Mouse (Mus musculus) brain, embryonic 14.5 days (tissue): ENCODE results near the gene Prickle4.

ENCODE experiments used
- CTCF ChIP-seq: fragments of 200-500 bp; IDR thresholded peaks from 2 replicates; pipeline ENCODE4 v1.5.1; 2012; ENCODE audit warnings: inconsistent platforms, mild to moderate bottlenecking, moderate library complexity, borderline replicate concordance; ENCODE audit not compliant: insufficient read depth, insufficient read length; ENCODE audit errors: extremely low read depth
- POLR2A ChIP-seq: fragments of 200-500 bp; IDR thresholded peaks from 2 replicates; pipeline ENCODE4 v1.6.1; 2012; ENCODE audit warnings: mild to moderate bottlenecking, inconsistent platforms, borderline replicate concordance; ENCODE audit not compliant: poor library complexity, insufficient read depth, insufficient read length, severe bottlenecking; ENCODE audit errors: extremely low read depth

- TF ChIP-seq POLR2A (no peak), CTCF (peak; percentile 50; the same call in 1 of the 2 replicates)
These were observed 47.9 kb downstream of the Prickle4 start for GRCm38 (mm10) chr17:47646683-47647082.
